Mouse (Mus musculus) thymus, adult 2 months (tissue): ENCODE data around the gene Cln3.

Experiments used
- CTCF ChIP-seq: fragments of 200-500 bp; IDR thresholded peaks from 2 replicates; pipeline ENCODE4 v1.5.1; 2012; ENCODE audit warnings: mild to moderate bottlenecking, control low read depth, low read length, moderate library complexity, borderline replicate concordance; ENCODE audit not compliant: control insufficient read depth, poor library complexity, insufficient read depth; ENCODE audit errors: extremely low read depth
- POLR2A ChIP-seq: fragments of 200-500 bp; IDR thresholded peaks from 2 replicates; pipeline ENCODE4 v1.6.1; 2012; ENCODE audit warnings: mild to moderate bottlenecking, low read length, control low read depth, moderate library complexity; ENCODE audit not compliant: control insufficient read depth, poor library complexity, insufficient read depth; ENCODE audit errors: extremely low read depth

DNA sequence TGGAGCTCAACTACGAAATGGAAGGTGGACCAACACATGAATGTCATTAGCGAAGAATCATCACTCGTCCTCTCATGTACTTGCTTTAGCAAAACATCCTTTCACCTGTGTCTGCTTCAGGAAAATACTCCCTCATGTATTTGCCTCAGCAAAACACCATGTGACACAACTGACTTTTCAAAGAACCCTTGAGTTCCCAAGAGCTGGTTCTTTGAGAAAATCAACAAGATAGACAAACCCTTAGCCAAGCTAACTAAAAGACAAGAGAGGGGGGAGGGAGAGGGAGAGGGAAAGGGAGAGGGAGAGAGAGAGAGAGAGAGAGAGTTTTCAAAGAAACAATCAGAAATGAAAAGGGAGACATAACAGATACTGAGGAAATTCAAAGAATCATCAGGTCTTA, 62.3 kb downstream of the Cln3 start:
- no peak for TF ChIP-seq CTCF
- TF ChIP-seq POLR2A, result no peak
